Mouse (Mus musculus) gastrocnemius, postnatal 4 days (tissue): ENCODE measurements at regions not wholly inside any gene's neighbourhood (a gene's known extent, or its start where the extent isn't known, plus 50 kb on each side); places are given as distances from the start of the nearest gene placed in this dataset.

Source experiments
- DNase-seq, 2 experiments: peaks; one replicate each; pipeline ENCODE4 v3.0.0; 2021 to 2022; ENCODE audit warnings: low spot score in 2 of 2, mixed read lengths in 2 of 2

GRCm38 (mm10) chr13:97524847-97525434, 235.5 kb downstream of the Gm10260 start:
- no peak for DNase-seq

GRCm38 (mm10) chr13:97523523-97524412, 236.7 kb downstream of the Gm10260 start:
- peak in 1 of 2 experiments; percentile 25 for DNase-seq

- DNase-seq = no peak
Measured at GRCm38 (mm10) chr13:97520988-97521547, 239.4 kb downstream of the Gm10260 start.

GRCm38 (mm10) chr13:97516731-97517130, 243.7 kb downstream of the Gm10260 start:
- DNase-seq = no peak

- no peak for DNase-seq
Measured at GRCm38 (mm10) chr13:97514421-97515066, 245.9 kb downstream of the Gm10260 start.

GRCm38 (mm10) chr13:97512521-97512920, 247.9 kb downstream of the Gm10260 start:
- no peak for DNase-seq

GRCm38 (mm10) chr13:97510431-97511261, 249.8 kb downstream of the Gm10260 start:
- DNase-seq = no peak

- no peak for DNase-seq
Measured at GRCm38 (mm10) chr13:97504949-97505348, 255.5 kb downstream of the Gm10260 start.

GRCm38 (mm10) chr13:97503955-97504739, 256.3 kb downstream of the Gm10260 start:
- no peak for DNase-seq

- DNase-seq = peak in 1 of 2 experiments; percentile 15
Measured at GRCm38 (mm10) chr13:97503391-97503790, 257.0 kb downstream of the Gm10260 start.

GRCm38 (mm10) chr13:97500155-97500554, 259.2 kb downstream of the Enc1 start:
- no peak for DNase-seq

- no peak for DNase-seq
Measured at GRCm38 (mm10) chr13:97498981-97499380, 258.1 kb downstream of the Enc1 start.

- DNase-seq = no peak
Measured at GRCm38 (mm10) chr13:97497928-97498327, 257.0 kb downstream of the Enc1 start.

GRCm38 (mm10) chr13:97494770-97495169, 253.9 kb downstream of the Enc1 start:
- no peak for DNase-seq

- DNase-seq = no peak
Measured at GRCm38 (mm10) chr13:97493836-97494235, 252.9 kb downstream of the Enc1 start.

- DNase-seq = peak in 1 of 2 experiments; percentile 24
Measured at GRCm38 (mm10) chr13:97492958-97493735, 252.2 kb downstream of the Enc1 start.

GRCm38 (mm10) chr13:97491865-97492847, 251.3 kb downstream of the Enc1 start:
- no peak for DNase-seq

- DNase-seq = no peak
Measured at GRCm38 (mm10) chr13:97490131-97490530, 249.2 kb downstream of the Enc1 start.
